Mouse (Mus musculus): ENCODE results near the gene Hdac7.

The Hdac7 gene

GRCm38 (mm10) chr15:97781961-97782748 lies 62.1 kb downstream of the Hdac7 start:
- in situ Hi-C loops (cut with MboI; ENCODE audit: unreplicated experiment in 2 of 2), result loop anchor here (5.0 to 25.0 kb wide), 4 partner anchors 65 to 587 kb away; partner anchors contain the start of gene Tmem106c (in 1 of the 2)

- in situ Hi-C loops (cut with MboI; ENCODE audit: unreplicated experiment in 2 of 2), result loop anchor here (5.0 to 25.0 kb wide), 4 partner anchors 63 to 586 kb away; partner anchors contain the start of gene Tmem106c (in 1 of the 2)
These were observed 63.7 kb downstream of the Hdac7 start for GRCm38 (mm10) chr15:97780611-97781031.

GRCm38 (mm10) chr15:97779576-97779975 lies 64.7 kb downstream of the Hdac7 start:
- in situ Hi-C loops (cut with MboI; ENCODE audit: unreplicated experiment in 2 of 2), result loop anchor here (5.0 to 25.0 kb wide), 3 partner anchors 62 to 317 kb away; no protein-coding TSS in a partner anchor

- in situ Hi-C loops (cut with MboI; ENCODE audit: unreplicated experiment in 2 of 2), result loop anchor here (5.0 to 25.0 kb wide), 3 partner anchors 61 to 316 kb away; no protein-coding TSS in a partner anchor
These were observed 65.8 kb downstream of the Hdac7 start, which contains the start of gene Slc48a1 for GRCm38 (mm10) chr15:97778311-97779098. Gene Slc48a1, plus strand, starts transcription at chr15:97778520.

- in situ Hi-C loops (cut with MboI; ENCODE audit: unreplicated experiment in 2 of 2), result loop anchor here (5.0 to 25.0 kb wide), 3 partner anchors 60 to 315 kb away; no protein-coding TSS in a partner anchor
These were observed 67.4 kb downstream of the Hdac7 start for GRCm38 (mm10) chr15:97776919-97777318.

- in situ Hi-C loops (cut with MboI; ENCODE audit: unreplicated experiment in 2 of 2), result loop anchor here (5.0 to 25.0 kb wide), 3 partner anchors 59 to 314 kb away; no protein-coding TSS in a partner anchor
These were observed 67.8 kb downstream of the Hdac7 start for GRCm38 (mm10) chr15:97776514-97776913.

- in situ Hi-C loops (cut with MboI; ENCODE audit: unreplicated experiment in 2 of 2), result no loop called here
These were observed 70.3 kb downstream of the Hdac7 start for GRCm38 (mm10) chr15:97773961-97774370.

- in situ Hi-C loops (cut with MboI; ENCODE audit: unreplicated experiment in 2 of 2), result no loop called here
These were observed 71.2 kb downstream of the Hdac7 start for GRCm38 (mm10) chr15:97773108-97773507.

GRCm38 (mm10) chr15:97770280-97770679 lies 74.0 kb downstream of the Hdac7 start:
- in situ Hi-C loops (cut with MboI; ENCODE audit: unreplicated experiment in 2 of 2), result no loop called here

GRCm38 (mm10) chr15:97768192-97768591 lies 76.1 kb downstream of the Hdac7 start:
- in situ Hi-C loops (cut with MboI; ENCODE audit: unreplicated experiment in 2 of 2), result no loop called here

GRCm38 (mm10) chr15:97767280-97768186 lies 76.8 kb downstream of the Hdac7 start, which contains the start of gene Rapgef3:
Gene Rapgef3, minus strand, starts transcription at chr15:97767972.
- in situ Hi-C loops (cut with MboI; ENCODE audit: unreplicated experiment in 2 of 2), result no loop called here

- in situ Hi-C loops (cut with MboI; ENCODE audit: unreplicated experiment in 2 of 2), result no loop called here
These were observed 77.6 kb downstream of the Hdac7 start for GRCm38 (mm10) chr15:97766594-97767279.

GRCm38 (mm10) chr15:97766194-97766593 lies 78.1 kb downstream of the Hdac7 start:
- in situ Hi-C loops (cut with MboI; ENCODE audit: unreplicated experiment in 2 of 2), result no loop called here

- in situ Hi-C loops (cut with MboI; ENCODE audit: unreplicated experiment in 2 of 2), result no loop called here
These were observed 79.1 kb downstream of the Hdac7 start for GRCm38 (mm10) chr15:97765090-97765794.

GRCm38 (mm10) chr15:97764532-97764931 lies 79.8 kb downstream of the Hdac7 start:
- in situ Hi-C loops (cut with MboI; ENCODE audit: unreplicated experiment in 2 of 2), result loop anchor here in 1 of 2 experiments (5.0 kb wide), 1 partner anchor 42 kb away; no protein-coding TSS in a partner anchor

- in situ Hi-C loops (cut with MboI; ENCODE audit: unreplicated experiment in 2 of 2), result loop anchor here in 1 of 2 experiments (5.0 kb wide), 1 partner anchor 41 kb away; no protein-coding TSS in a partner anchor
These were observed 80.8 kb downstream of the Hdac7 start for GRCm38 (mm10) chr15:97763256-97764049.

GRCm38 (mm10) chr15:97762733-97763132 lies 81.6 kb downstream of the Hdac7 start:
- in situ Hi-C loops (cut with MboI; ENCODE audit: unreplicated experiment in 2 of 2), result loop anchor here in 1 of 2 experiments (5.0 kb wide), 1 partner anchor 40 kb away; no protein-coding TSS in a partner anchor
